10 mouse cellular contexts compared by ENCODE assay signal in the genomic region with DNA sequence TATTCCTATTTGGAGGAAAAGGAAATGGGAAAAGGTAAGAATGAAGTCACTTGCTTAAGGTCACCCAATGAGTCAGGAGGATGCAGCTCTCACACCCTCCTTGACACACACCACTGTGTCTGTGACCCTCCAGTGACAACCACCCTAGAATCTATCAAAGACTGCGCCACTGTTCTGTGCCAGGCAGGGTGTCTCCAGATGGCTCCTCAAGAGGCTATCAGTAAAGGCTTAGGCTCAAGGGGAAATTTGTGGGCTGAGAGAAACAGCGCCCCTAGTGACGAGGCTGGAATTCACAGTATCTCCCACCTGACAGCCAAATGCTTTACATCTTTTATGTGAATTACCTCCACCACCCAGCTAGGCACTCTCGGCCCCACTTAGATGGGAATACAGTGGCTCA. TPM values are rescaled to one million over a fixed set of nuclear protein-coding genes. Genes with fewer than 3 reads are reported as not detected.
DNase-seq lines count a peak whose midpoint lies in the region; ATAC-seq and TF ChIP-seq lines count a peak whose summit lies in the region.
"Had no signal": no experiment of that assay in that cellular context is flagged by ENCODE, and none has a peak within 500 bp of the region (broad histone marks: within the 10 kb centered on the region; RNA-seq: fewer than 3 reads in every experiment).

No protein-coding gene starts in this region.

- H3K36me3 ChIP-seq in G1E (replicated peaks), result no peaks in the 10 kb centered on the region
- H3K36me3 ChIP-seq: heart, embryonic 15.5 days; neural tube, embryonic 12.5 days had no signal

- intact Hi-C loops in left cerebral cortex, postnatal 25 days (cut with DNase I), result no loop called here

- peak; percentile 89 for TF ChIP-seq CTCF in layer of hippocampus, adult 2 months (conservative IDR thresholded peaks at IDR 0.05)
- TF ChIP-seq CTCF in G1E (IDR thresholded peaks at IDR 0.05; ENCODE audit: low read depth, low read length), result peak; percentile 65

- H3K4me3 ChIP-seq in layer of hippocampus, adult 2 months, result no peak overlapping the region
- H3K4me3 ChIP-seq in G1E (ENCODE audit: low read depth, low read length), result no peak overlapping the region
- H3K4me3 ChIP-seq: heart, embryonic 15.5 days; neural tube, embryonic 12.5 days had no signal

- H3K4me1 ChIP-seq in G1E (ENCODE audit: insufficient read depth, low read depth, low read length), result peaks cover 30% of the 10 kb centered on the region
- H3K4me1 ChIP-seq: neural tube, embryonic 12.5 days had no signal

- peaks cover 11% of the 10 kb centered on the region; the same call in 1 of the 2 replicates for H3K27me3 ChIP-seq in G1E (ENCODE audit: insufficient read depth, low read length)

- no peaks in the 10 kb centered on the region for H3K9me3 ChIP-seq in G1E (replicated peaks)
- H3K9me3 ChIP-seq: heart, embryonic 15.5 days; neural tube, embryonic 12.5 days had no signal

- ATAC-seq in G1E (ENCODE audit: extremely low read depth, insufficient number of reproducible peaks, low FRiP score, poor library complexity, severe bottlenecking), result no peak
- ATAC-seq in neutrophil, adult 5-6 weeks (ENCODE audit: extremely low read depth, insufficient number of reproducible peaks, low FRiP score, poor library complexity, severe bottlenecking), result peak; percentile 30; the same call in 1 of the 2 replicates
- ATAC-seq in erythroid progenitor cell, adult 5-6 weeks (replicated peaks; ENCODE audit: low FRiP score, poor library complexity, severe bottlenecking), result no peak

- peak in 1 of 2 experiments; percentile 52 for DNase-seq in layer of hippocampus, adult 2 months (ENCODE audit: low spot score in 2 of 2)
- no peak for DNase-seq in layer of hippocampus, adult 9-10 months (ENCODE audit: low spot score)
- DNase-seq in G1E (ENCODE audit: low spot score), result peak; percentile 19
- peak; percentile 18 for DNase-seq in adrenal gland, postnatal 25 days
- DNase-seq in embryo, embryonic 9.5 days (ENCODE audit: extremely low spot score), result peak; percentile 44
- peak; percentile 23 to 53 for DNase-seq in left cerebral cortex, postnatal 25 days (ENCODE audit: low spot score in 2 of 2)

- H3K27ac ChIP-seq in layer of hippocampus, adult 2 months, result no peak overlapping the region
- H3K27ac ChIP-seq: heart, embryonic 15.5 days; neural tube, embryonic 12.5 days had no signal

RNA-seq across cellular contexts. Expression of gene Pdyn, which starts 3.6 kb away (rescaled TPM):
- 10 to 100 TPM; 12.0 to 16.9 TPM for total RNA-seq in layer of hippocampus, adult 2 months (2021)
- not detected in 2 replicates for total RNA-seq in G1E (2014; fragmentation: Nextera tagmentation)
- total RNA-seq in G1E (2017), result 0.12 TPM in 1 of 2 replicates, not detected in the other
- not detected in 2 replicates for polyA plus RNA-seq in G1E (2012)
- 0.21 TPM in 1 of 2 replicates, not detected in the other for total RNA-seq in adrenal gland, postnatal 25 days (2021)
- 10 to 100 TPM; 28.1 to 45.3 TPM for total RNA-seq in left cerebral cortex, postnatal 25 days (2021)
- total RNA-seq in neutrophil, adult 5-6 weeks (2017), result not detected in 2 replicates
- total RNA-seq in erythroid progenitor cell, adult 5-6 weeks (2015; ENCODE audit: low replicate concordance), result not detected in 2 replicates
- not detected in 2 replicates for total RNA-seq in erythroid progenitor cell, adult 5-6 weeks (2017; ENCODE audit: low replicate concordance)

Comparison
In these comparisons a context has a peak if more than half of its experiments do, and no peak if none do; other contexts are left out.
1. RNA of gene Pdyn, which starts 3.6 kb away (total RNA-seq): 28.1 to 45.3 TPM in left cerebral cortex, postnatal 25 days and 12.0 to 16.9 TPM in layer of hippocampus, adult 2 months; 0.21 TPM in adrenal gland, postnatal 25 days, 0.12 TPM in G1E, not detected in neutrophil, adult 5-6 weeks and not detected in erythroid progenitor cell, adult 5-6 weeks; every median in the first group is over 10 times any median in the second.